Mouse (Mus musculus) ES-E14 (cell line): ENCODE data around the gene Stim2.

ENCODE experiments used
- CHD2 ChIP-seq: IDR thresholded peaks from 2 replicates; pipeline ENCODE4 v1.6.1; 2014; ENCODE audit warnings: mild to moderate bottlenecking, low read depth, low read length, inconsistent platforms
- MAFK ChIP-seq: IDR thresholded peaks from 2 replicates; pipeline ENCODE4 v1.6.1; 2014; ENCODE audit warnings: mild to moderate bottlenecking, low read depth, low read length, inconsistent platforms; ENCODE audit not compliant: insufficient read depth
- ZC3H11A ChIP-seq: IDR thresholded peaks from 2 replicates; pipeline ENCODE4 v1.6.1; 2012; ENCODE audit warnings: low read depth, mild to moderate bottlenecking, inconsistent platforms, low read length, borderline replicate concordance

- TF ChIP-seq MAFK: no peak
- TF ChIP-seq ZC3H11A: no peak
- no peak for TF ChIP-seq CHD2
These were observed 34.9 kb downstream of the Stim2 start for GRCm38 (mm10) chr5:54033217-54033616.
